Mouse (Mus musculus): ENCODE measurements around the gene Tmed9. TPM values are rescaled to one million over a fixed set of nuclear protein-coding genes. Genes with fewer than 3 reads are reported as not detected.
A peak's percentile ranks its signal among the peaks of the same experiment; 100 is the strongest.
"Not testable (repeated sequence)": the region's sequence is repeated elsewhere in the genome, so short reads cannot be mapped to it uniquely, and the experiment has no call there.

Gene Tmed9
- total RNA-seq, 2 experiments from 2014 or later, result 141 to 184 TPM

DNA sequence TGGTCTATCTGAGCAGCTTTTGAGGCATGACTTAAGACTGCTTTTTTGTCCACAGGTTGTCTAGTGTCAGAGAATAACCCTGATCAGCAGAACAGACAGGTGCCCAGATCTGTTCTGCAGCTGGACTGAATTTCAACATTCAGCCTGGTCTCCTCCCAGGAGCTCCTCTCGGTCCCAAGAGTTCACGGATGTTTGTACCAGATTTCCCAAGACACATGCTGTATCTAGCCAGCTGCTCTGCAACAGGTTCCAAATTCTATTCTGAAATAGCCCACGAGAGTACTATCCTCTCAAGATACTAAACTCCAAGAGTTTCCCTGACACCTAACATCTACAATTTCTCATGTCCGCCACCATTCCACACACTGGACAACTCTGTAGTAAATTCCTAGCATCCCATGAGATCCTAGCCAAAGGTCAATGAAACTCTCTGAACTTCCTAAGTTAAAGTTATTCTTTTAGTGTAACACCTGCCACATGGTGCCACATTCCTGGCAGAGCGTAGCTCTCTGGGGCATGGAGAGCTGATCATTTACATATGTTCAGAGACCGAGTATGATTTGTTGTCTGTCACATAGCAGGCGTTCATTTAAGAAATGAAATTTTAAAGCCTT lies 10.2 kb upstream of the Tmed9 start:
- no peak for DNase-seq (ENCODE audit: low spot score in 2 of 2)

DNA sequence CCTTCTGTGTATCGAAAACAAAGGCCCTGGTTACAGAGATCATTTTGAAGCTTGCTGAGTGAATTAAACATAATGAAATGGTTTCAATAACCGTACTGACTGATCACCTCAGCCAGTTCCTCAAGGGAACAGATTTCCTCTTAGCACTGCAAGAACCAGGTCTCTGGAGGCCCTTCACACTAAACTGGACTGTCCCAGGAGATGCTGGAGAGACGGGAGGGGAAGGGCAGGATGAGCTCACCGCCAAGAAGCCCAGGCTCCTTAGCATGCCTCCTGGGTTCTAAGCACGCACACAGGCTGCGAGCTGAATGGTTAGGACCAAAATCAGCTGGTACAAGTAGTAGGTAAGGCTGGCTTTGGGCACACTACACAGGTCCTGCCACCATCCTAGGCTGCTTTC lies 6.5 kb upstream of the Tmed9 start:
- no peak for DNase-seq (ENCODE audit: low spot score in 2 of 2)

DNA sequence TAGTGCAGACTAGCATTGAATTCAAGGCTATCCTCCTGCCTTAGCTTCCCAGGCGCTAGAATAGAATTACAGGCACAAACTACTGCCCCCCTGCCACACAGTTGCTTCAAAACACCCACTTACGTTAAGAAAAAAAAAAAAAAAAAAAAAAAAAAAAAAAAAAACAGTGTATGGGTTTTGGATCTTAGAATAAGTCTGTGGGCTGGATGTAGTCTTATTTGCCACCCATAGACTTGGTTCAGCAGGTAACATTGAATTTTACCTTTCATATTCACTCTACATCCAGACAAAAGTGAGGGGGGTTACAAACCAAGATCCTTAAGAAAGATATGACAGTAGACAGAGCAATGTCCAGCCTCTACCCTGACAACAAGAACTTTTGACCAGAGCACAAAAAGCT lies 5.6 kb upstream of the Tmed9 start:
- DNase-seq (ENCODE audit: low spot score in 2 of 2), result no peak

DNA sequence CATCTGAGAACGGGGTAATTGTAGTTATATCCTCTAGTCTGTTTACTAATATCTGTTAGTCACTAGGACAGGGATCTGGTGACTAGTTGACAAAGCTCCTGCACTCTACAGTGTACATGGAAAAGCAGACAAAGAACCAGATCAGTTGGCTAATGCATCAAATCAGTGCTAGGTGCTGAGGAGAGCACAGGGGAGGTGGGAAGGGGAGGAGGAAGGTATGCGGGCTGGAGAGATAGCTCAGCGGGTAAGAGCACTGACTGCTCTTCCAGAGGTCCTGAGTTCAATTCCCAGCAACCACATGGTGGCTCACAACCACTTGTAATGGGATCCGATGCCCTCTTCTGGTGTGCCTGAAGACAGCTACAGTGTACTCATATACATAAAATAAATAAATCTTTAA lies 5.0 kb upstream of the Tmed9 start:
- DNase-seq (ENCODE audit: low spot score in 2 of 2), result not testable (repeated sequence)

DNA sequence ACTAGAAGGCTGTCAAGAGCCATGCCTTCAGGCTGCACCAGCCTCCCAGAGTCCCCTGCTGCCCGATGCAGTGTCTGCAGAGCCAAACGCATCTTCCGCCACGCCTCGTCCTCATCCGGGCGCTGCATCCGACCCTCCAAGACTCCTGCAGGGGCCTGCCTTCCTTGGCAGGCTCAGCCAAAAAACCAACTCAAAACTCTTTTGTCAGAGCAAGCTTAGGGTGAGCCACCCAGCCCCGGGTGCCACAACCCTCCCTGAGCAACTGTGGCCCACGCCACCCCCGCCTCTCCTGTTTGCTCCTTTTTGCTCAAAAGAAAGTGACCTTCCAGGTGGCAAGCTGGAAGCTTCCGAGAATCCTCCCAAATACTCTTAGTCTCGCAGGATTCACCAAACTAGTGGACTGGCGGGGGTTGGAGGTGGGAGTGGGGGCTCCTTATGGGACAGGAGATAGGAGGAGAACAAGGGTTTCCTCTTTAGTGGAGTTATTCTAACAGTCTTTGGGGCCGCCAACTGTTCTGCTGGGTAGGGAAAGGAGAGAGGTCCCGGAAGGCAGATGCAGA lies 3.7 kb upstream of the Tmed9 start:
- DNase-seq (ENCODE audit: low spot score in 2 of 2), result peak; percentile 10 to 38

DNA sequence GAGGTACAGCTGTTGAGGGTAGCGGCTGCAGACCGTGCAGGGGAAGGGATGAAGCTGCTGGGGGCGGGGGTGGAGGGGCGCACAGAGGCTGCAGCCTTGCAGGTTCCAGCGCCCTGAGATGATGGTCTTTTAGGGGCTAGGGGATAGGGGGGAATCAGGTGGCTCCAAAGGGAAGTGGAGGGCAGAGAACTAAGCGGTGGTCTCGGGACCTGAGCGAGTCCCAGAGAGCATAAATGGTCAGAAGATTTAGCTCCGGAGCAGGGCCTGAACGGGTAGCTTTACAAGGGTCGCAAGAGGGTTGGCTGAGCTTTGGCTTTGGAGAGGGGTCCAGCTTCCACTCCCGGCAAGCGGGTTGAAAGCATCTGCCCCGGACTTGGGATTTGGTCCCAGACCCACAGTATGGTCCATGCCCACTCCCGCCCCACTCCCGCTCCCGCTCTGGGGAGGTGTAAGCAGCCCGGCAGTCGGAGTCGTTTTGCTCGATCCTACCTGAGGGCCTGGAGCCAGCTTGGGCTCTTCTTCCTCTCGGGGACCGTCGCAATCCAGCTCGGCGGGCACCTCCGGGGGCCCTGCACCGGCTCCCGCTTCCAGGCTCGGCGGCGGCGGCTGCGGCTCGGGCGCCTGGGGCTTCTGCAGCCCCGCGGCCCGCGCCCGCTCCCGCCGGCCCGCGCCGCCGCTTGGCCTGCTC lies 3.1 kb upstream of the Tmed9 start:
- no peak for DNase-seq (ENCODE audit: low spot score in 2 of 2)

DNA sequence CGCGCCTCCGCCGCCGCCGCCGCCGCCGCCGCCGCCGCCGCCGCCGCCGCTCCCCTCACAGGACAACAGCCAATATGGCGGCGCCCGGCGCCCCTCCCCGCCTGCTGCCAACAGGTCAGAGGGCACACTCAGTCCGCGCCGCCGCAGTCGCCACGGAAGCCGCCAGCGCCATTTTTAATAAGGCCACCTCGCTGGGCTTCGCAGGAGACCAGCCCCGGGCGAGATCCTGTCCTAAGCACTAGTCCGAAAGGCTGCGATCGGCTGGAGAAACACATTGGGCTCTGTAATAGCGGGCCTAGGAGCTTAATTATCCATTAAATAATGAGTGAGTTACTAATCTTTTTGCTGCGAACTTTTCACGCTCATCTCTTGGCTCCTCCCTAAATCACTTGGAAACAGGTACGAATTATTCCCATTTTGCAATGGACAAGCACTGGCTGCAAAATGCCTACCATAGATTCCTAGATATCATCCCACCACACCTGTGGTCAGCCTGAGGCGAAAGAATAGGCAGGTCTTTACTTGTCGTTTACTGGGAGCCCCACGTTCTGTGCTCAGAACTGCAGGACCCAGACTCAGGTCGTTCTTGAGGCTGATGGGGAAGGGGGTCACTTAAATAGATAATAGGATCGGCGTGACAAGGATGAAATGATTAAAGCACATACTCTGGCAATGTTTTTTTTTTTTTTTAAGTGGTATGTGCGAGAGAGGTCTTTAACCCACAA lies 2.3 kb upstream of the Tmed9 start, which contains the start of gene Fam193b:
Fam193b (minus strand) TSS at position 94 of the 725 bp plus-strand sequence.
- DNase-seq (ENCODE audit: low spot score in 2 of 2), result peak; percentile 96

DNA sequence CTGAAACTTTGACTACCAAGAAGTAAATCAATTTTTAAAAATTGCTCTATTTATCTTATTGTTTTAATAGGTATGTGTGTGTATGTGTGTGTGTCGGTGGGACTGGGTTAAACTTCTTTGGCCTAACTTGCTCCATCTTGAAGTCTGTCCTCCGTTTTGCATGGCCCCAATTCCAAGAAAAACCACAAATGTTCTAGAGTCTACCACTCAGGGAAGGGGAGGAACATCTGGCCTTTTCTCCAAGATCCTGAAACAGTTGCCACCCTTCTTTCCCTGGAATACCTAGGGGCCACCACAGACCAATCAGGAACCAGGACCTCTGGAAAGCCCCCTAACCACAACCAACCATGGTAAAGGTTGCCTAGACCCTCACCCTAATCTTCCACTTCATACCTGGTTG lies 1.6 kb upstream of the Tmed9 start:
- DNase-seq (ENCODE audit: low spot score in 2 of 2), result no peak

DNA sequence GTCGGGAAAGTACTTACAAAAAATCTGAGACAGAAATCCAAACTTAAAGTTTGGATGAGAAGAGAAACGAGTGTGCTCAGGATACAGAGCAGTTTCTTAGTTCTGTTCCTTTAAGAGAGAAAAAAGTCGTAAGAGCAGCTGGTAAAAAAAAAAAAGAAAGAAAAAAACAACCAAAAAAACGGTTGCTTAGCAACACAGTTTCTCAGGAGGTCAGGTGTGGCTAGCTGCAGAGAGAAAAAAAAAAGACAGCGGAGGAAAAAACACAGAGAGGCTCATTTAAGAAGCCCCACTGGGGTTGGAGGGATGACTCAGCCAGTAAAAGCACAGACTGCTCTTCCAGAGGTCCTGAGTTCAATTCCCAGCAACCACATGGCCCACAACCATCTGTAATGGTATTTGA lies 789 bp downstream of the Tmed9 start:
- no peak for DNase-seq (ENCODE audit: low spot score in 2 of 2)

DNA sequence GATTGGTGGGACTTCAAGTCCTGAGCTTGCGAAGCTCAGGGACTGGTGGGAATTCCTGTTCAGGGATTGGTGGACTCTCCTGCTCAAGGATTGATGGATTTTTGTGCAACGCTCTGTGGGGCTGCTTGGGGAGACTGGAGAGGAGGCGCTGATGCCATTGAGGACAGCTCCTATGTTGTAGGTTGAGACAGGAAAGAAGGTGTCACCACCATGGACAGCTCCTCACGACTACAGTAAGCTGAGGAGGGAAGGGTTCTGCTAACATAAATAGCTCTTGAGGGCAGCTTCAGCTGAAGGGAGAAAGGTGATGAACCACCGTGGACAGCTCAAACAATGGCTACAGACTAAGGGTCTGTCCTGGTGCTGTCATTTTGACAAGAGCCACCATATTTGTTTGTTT lies 2.4 kb downstream of the Tmed9 start:
- DNase-seq (ENCODE audit: low spot score in 2 of 2), result no peak

DNA sequence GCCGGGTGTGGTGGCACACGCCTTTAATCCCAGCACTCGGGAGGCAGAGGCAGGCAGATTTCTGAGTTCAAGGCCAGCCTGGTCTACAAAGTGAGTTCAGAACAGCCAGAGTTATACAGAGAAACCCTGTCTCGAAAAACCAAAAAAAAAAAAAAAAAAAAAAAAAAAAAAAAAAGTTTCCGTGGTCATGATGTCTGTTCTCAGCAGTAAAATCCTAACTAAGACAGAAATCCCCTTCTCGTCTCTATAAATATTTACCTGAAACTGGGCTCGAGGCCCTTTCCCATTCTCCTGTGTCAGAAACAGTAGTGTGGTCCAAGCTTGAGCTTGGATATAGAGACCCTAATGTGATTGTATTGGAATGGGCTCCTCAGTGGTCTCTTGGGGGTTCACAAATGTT lies 3.3 kb downstream of the Tmed9 start:
- DNase-seq (ENCODE audit: low spot score in 2 of 2), result not testable (repeated sequence)

DNA sequence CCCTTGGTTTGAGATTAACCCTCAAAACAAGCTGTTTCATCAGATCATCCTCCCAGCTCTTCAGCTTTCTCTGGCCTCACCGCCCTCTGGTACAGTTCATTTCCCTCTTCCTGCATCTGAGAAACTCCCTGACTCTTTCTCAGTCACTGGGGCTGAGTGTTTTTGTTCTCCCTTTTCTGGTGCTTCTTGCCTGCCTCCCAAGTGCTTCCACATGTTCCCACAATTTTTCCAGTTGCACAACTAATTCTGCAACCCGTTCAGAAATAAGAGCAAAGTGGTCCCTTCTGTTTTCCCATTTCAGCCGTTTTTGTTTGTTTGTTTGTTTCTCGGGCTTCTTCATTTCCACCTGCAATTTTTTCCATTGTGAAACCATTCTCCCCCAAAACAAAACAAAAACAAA lies 4.6 kb downstream of the Tmed9 start:
- no peak for DNase-seq (ENCODE audit: low spot score in 2 of 2)

DNA sequence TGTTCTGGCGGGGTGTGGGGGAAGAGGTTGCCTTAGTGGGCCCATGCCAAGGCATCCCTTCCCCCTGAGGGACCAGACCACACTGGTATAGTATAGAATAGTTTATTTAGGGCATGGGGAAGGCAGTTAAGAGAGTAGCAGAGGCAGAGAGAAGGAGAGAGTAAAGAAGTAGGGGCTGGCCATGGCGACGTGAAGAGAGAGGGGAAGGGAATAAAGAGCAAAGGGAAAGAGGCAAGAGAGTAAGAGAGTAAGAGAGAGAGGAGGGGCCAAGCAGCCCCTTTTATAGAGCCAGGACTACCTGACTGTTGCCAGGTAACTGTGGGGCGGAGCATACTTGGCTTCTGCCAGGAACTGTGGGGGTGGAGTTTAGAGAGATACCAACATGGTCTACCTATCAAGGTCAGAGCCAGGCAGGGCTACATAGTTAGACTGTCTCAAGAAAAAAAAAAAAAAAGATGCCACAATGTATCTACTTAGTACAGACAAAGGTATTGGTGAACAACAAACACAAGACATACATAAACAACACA lies 18.5 kb downstream of the Tmed9 start:
- no peak for DNase-seq (ENCODE audit: low spot score in 2 of 2)

DNA sequence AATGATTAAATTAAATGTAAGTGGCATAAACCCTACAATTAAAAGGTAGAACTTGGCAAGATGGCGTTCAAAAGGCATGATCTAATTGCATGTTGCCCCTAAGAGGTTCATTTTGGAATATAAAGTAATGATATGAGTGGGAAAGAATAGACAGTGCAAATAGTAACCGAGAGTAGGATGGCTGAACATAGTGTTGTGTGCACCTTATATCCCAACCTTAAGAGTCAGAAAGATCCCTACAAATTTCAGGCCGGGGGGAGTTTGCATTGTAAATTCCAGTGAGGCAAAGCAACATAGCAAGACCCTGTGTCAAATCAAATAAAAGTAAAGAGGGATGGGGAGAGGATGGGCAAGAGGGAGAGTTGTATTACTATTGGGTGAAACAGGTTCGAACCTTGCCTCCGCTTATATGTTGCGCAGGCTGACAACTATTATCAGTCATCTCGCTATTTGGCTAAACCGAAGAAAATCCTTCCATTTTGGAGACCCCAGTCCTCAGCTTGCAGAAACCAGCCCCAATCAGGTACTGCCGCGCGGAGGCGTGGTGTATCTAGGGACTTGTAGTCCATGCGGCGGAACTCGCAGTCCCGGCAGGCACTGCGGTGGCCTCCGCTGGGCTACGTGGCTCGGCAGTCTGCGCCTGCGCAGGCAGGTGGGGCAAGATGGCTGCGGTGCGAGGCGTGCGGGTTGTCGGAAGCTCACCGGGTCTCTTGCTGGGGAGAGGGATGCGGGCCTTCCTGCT lies 19.2 kb downstream of the Tmed9 start:
- DNase-seq (ENCODE audit: low spot score in 2 of 2), result peak; percentile 94 to 95

DNA sequence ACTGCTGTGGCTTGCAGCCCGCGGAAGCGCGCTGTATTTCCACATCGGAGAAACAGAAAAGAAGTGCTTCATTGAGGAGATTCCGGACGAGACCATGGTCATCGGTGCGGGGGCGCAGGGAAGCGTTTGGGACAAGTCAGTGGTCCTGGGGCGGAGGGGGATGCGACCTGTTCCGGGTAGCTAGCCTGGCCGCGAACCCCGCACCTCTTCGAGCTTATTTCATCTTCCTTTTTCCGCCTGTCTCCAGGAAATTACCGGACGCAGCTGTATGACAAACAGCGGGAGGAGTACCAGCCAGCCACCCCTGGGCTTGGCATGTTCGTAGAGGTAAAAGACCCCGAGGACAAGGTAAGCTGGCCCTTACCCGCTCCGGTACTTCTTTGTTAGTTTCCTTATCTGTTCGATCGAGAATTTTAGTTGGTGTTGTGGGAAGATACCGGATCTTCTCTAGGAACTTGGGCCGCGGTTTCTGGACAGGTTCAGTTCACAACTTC lies 19.8 kb downstream of the Tmed9 start:
- no peak for DNase-seq (ENCODE audit: low spot score in 2 of 2)

DNA sequence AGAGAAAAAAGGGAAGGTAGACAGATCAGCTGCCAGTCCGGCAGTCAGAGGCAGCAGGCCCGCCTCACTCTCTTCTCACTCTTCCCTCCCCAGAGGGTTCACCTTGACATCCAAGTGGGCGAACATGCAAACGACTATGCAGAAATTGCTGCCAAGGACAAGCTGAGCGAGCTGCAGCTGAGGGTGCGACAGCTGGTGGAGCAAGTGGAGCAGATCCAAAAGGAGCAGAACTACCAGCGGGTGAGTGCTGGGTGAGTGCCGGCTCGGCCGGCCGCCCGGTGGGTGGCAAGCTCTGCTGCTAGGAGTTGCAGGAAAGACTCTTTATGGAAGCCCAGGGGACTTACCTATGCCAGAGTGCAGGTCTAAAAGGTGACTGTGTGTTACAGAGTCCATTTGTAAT lies 21.8 kb downstream of the Tmed9 start:
- no peak for DNase-seq (ENCODE audit: low spot score in 2 of 2)

DNA sequence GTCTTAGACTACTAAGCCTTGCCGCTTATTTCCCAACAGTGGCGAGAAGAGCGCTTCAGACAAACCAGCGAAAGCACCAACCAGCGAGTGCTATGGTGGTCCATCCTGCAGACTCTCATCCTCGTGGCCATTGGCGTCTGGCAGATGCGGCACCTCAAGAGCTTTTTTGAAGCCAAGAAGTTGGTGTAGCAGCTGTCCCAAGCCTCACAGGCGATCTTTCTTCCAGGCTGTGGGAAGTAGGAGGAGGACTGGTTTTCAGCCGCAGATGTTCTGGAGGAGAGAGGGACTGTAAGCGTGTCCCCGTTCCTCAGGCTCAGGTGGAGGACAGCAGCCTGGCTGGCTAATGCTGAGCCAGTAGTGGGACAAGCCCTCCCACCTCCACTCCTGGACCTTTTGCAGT lies 23.3 kb downstream of the Tmed9 start:
- DNase-seq (ENCODE audit: low spot score in 2 of 2), result no peak

DNA sequence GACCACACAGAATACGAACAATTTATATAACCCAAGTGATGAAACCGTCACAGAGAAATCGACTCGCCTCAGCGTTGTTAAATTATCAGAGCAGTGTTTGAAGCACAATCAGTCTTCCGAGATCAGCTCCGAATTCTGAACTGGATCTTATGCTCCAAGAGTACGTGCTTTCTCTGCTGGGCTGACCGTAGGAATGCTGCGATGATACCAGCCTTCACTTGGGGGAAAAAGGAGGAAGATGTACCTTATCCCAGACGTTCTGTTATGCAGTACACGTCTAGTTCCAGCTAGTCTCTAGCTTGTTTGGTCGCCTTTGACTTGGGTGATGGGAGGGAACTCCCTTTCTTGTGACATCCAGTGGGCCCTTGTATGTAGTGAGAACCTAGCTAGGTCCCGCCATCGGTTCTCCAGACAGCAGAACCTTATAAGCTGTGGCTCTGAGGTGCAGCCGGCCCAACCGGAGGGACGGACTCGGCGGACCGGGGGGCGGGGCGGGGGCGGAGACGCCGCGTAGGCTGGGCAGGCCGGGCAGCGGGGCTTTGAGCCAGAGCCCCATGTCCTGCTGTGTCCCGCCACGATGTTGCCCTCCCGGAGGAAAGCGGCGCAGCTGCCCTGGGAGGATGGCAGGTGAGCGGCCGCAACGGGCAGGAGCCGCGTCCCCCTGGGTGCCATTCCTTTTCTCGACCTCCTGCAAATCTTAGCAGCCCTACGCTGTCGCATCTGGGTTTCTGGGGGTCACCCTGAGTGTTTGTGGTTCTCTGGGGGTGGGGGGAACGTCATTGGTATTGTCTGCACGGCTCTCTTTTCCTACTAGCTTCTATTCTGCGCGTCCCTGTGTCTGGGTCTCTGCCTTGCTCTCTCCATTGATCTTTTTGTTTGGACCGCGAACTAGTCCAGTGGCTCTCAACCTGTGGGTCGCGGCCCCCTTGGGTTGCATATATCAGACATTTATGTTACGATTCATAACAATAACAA lies 26.3 kb downstream of the Tmed9 start, which contains the start of gene B4galt7:
B4galt7 (plus strand) TSS at position 331 of the 975 bp plus-strand sequence.
- DNase-seq (ENCODE audit: low spot score in 2 of 2), result peak; percentile 90

DNA sequence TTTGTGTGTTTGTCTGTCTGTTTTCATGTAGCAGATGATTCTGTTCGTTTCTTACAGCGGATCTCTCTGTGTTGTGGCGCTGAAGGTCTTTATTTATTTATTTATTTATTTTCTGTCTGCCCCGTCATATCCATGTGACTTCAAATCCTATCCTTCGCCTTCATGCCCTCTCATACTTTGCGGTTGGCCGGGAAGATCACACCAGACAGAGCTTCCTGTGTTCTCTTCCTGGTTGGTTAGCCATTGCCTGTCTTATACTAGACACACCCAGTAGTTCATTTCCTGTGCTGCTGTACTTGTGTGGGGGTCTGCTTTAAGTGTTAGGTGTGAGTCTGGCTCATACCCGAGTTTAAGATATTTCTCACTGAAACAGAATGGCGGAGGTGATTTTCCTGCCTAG lies 27.1 kb downstream of the Tmed9 start:
- DNase-seq (ENCODE audit: low spot score in 2 of 2), result no peak

DNA sequence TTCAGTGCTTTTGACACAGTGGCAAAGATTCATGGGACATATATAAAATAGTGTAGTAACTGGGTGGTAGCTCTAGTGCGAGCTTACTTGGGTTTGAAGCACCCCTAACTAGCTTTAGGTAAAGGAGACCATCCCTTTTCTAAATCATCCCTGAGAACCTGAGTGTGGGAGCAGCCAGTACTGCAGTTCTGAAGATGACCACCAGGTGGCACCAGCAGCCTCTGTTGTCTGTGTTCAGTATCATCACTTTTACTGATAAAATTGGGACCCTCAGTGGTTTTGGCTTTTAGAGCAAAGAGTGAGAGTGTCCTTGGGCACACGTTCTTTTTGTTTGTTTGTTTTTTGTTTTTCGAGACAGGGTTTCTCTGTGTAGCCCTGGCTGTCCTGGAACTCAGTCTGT lies 28.1 kb downstream of the Tmed9 start:
- peak; percentile 83 to 91 for DNase-seq (ENCODE audit: low spot score in 2 of 2)
